Mouse (Mus musculus): Measurements from ENCODE around the gene Mafb.

Mafb gene

DNA sequence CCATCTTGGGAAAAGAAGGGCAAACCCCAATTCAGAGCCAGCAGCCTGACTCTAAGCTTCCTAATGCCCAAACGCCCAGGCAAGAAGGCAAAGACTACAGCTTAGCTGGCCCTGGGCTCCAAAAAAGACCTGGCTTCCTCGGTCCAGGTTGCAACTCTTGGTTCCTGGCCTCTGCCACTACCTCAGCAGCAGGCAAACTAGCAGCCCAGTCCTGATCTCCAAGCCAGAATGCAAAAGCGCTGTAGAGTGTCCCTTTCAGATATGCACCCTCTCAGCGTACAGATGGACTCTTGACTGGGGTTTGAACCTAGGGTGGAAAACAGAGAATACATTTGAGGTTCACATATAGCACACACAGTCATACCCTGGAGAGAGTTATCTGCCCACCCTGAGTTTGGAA is 3.7 kb downstream of the Mafb start:
- no peak for DNase-seq

GRCm38 (mm10) chr2:160361442-160362121 is 5.3 kb downstream of the Mafb start:
- DNase-seq: no peak

- DNase-seq: no peak
Measured at GRCm38 (mm10) chr2:160360234-160360874, 6.5 kb downstream of the Mafb start.

DNA sequence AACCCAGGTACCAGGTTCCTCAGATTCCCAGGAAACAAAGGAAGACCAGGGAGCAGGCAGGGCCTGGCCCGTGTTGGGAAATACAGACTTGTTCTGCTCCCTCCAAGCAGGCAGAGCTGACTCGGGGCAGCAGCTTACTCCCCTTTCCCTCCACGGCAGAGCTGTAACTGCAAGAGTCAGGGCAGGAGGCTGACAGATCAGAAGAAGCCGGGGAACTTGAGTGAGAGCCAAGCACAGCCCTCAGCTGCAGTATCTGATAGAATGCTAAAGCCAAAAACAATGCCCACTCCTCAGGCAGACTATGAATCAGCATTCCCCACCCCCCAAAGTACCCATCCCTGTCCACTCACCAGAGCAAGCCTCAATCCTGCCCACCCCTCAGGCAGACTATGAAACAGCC is 8.0 kb downstream of the Mafb start:
- DNase-seq: no peak

DNA sequence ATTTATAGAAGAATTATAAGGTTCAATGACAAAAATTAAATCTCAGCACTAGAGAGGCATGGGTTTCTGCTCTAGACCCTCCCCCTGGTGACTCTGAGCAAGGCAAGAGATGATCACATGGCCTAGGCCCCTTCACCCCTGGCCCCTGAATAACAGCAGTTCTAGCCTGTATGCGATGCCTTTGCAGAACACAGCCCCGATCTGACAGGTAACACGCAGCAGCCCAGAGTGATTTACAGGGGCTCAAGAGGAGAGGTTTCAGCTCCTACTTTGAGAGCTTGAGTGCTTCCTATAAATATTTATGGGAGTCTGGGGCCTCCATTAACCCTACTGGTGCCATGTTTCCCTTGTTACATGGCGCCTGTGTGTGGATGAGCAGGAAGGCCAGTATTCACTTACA is 9.4 kb downstream of the Mafb start:
- no peak for DNase-seq

- DNase-seq: no peak
Measured at GRCm38 (mm10) chr2:160356132-160356531, 10.7 kb downstream of the Mafb start.

DNA sequence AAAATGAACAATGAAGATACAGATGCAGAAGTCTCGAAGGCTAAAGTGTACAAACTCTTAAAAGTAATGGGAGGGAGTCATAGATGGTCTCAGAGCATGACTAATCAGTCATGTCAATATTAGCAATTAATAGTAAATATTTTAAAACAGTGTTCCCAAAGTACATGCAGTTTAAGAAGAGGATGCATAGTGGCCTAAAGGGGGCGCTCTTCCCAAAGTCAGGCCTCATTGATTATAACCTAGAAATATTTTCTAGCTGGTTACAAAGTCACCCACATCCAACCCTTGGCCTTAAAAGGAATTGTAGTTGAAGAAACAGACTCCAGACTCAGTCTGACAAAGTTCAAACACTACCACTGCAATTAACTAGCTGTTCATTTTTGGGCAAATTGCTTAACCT is 12.5 kb downstream of the Mafb start:
- DNase-seq: no peak

DNA sequence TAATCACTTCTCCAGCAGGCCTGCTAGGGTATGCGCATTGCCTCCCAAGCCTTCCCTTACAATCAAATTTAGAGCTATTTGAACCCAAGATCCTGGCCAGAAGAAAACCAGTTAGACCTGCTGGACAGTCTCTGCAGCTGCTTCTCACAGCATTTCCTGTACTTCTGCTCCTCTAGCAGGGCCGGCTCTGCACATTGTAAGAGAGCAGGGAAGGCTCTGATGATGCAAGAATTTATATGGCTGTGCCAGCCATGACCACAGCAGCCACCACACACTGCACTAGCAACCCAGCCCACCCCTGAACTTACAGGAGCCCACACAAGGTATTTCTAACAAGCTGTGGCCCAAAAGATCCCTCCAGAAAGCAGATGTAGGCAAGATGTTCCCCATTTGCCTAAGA is 13.3 kb downstream of the Mafb start:
- DNase-seq: no peak

DNA sequence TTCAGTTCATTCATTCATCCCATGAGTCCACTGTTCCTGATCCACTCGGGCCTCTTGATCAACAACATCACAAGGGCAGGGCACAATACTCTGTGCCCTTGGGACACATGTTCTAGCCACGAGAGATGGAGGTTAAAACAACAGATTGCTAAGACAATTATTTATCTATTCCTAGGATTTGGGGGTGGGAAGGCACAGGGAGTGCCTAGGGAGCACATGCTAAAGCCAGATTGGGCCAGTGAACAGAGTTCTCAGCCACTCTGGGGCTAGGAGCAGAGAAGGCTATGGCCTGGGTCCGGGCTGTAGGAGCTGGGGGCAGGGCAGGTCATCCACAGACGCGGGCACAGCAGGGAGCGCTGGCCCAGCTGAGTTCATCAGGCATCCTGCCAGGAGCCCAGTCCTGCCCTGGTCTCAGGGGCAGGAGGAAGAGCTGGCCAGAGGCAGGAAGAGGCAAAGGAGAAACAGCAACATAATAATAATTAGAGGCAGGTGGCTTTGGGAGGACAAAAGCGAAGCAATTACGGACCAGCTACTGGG is 15.8 kb downstream of the Mafb start:
- no peak for DNase-seq

DNA sequence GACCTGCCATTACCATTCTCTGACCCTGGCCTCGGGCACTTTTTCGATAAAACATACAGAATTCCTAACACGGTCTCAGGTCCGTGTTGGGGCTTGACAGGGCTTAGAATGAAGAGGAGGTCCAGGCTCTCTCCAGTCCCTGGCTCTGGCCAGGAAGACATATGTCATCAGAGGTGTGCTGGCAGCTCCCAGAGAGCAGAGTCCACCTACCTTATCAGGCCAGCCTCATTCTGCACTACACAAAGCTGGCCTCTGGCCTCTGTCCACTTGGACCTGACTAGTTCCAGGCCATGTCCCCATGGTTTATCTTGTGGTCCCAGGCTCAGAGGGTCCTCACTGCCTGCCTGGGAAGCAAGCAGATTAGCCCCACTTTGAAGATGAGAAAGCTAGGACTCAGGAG is 17.3 kb downstream of the Mafb start:
- DNase-seq: no peak

GRCm38 (mm10) chr2:160348796-160349195 is 18.1 kb downstream of the Mafb start:
- no peak for DNase-seq

- no peak for DNase-seq
Measured at GRCm38 (mm10) chr2:160348072-160348604, 18.7 kb downstream of the Mafb start.

GRCm38 (mm10) chr2:160345644-160346043 is 21.2 kb downstream of the Mafb start:
- DNase-seq: no peak

GRCm38 (mm10) chr2:160340121-160340520 is 26.7 kb downstream of the Mafb start:
- no peak for DNase-seq

DNA sequence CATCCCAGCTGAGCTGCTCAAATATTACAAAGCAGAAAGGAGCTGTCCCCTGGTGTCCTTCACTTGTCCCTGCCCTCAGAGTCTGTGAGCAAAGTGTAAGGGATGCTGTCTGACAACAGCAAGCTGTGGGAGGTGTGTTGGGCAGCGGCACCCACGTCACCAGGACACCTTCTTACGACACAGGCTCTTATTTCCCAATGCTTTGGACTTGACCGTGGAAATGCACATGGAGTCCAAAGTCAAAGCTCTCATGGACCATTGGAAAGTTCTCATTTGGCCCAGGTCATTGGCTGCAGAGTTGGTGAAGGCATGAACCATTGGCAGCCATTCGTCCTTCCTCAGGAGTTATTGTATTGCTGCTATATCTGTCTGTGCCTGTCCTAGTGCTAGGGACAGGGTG is 27.3 kb downstream of the Mafb start:
- DNase-seq: no peak

DNA sequence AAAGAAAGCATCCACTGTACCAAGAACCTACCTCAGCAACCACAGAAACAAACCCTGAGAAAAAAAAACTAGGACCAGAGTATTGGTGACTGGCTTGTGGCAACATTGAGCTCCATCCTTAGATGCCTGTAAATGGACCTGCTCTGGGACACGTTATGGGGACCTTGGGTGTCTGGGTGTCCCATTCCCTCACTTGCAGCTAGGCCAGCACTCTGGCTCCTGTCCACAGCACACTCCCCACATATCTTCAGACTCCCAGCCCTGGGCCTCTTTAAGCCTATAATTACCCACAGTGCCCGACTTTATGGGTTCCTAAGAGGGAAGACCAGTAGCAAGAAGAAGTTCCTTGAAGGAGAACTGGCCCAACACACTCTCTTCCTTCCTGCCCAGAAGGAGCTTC is 30.8 kb downstream of the Mafb start:
- no peak for DNase-seq

DNA sequence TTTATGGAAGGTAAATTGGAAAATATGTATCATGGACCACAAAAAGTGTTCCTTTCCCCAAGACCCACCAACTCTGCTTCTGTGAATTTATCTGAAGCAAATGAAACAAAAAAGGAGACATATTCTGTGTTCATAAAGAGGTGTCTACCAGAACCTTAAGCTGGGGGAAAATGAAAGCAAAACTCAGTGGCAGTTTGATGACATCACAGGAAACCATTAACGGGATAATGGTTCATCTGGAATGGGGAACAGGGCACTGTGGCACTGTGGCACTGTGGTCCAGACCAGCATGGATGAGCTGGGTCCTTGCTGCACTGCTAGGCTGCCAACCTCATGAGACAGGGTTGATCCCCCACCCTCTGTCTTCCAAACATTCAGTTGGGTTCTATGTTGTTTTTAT is 31.8 kb downstream of the Mafb start:
- no peak for DNase-seq

DNA sequence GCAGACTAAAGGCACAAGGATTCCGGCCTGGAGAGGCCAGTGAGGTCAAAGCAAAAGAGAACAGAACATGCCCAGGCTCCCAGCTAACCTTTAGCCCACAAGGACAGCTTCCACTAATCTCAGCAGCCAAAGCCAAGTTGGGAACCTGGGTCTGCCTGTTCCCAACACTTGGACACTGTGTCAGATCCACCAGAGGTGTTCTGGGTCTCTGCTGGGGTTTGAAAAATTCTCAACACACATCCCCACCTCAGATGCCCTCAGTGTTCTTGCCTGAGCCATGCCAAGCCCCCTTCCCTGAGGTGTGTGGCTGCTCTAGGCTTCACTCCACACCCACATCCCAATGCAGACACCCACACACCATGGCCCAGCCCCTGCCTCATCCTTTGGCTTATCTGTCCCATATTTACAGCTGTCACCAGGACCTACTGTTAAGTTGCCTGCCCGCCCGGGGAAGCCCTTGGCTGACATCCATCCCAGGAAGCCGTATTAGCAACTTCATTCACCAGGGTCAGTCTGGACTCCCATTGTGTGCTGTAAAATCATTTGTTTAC is 32.7 kb downstream of the Mafb start, which contains the start of gene Gm826:
Gene Gm826, minus strand, starts transcription at position 52 of the 551 bp plus-strand sequence.
- no peak for DNase-seq

GRCm38 (mm10) chr2:160332516-160333325 is 34.1 kb downstream of the Mafb start:
- no peak for DNase-seq

- no peak for DNase-seq
Measured at GRCm38 (mm10) chr2:160328886-160329285, 38.0 kb downstream of the Mafb start.

- DNase-seq: no peak
Measured at GRCm38 (mm10) chr2:160327716-160328115, 39.1 kb downstream of the Mafb start.

- DNase-seq: no peak
Measured at GRCm38 (mm10) chr2:160327167-160327566, 39.7 kb downstream of the Mafb start.

DNA sequence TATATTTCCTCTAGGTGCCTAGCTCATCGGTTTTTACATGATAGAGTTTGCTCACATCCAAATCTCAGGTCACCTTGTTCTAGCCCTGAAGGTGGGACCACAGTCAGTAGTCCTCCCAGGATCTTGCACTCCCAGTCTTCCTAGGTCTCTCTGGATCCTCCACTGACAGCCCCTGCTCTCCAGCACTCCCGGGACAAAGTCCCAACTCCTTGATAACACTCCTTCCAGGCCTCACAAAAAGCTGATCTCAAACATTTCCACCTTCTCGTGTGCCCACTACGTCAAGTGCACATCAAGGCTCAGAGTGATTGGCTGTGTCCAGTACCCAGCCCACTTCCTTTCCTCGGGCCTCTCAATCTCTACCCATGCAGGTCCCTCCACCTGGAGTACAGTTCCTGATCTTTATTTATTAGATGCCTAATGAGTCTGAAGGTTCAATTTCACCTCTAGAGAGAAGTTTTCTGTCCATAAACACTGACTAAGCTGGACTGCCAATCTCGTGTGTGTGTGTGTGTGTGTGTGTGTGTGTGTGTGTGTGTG is 41.7 kb downstream of the Mafb start:
- no peak for DNase-seq

Data from cerebellum, adult 11 months (tissue).